Mouse (Mus musculus) frontal cortex, adult (tissue): Measurements from ENCODE around the gene Clip4.

ENCODE experiments used
- ATAC-seq: cut with Nextera tagmentation; 2 replicates; pipeline ENCODE4 v1.9.2; 2017; ENCODE audit warnings: mild to moderate bottlenecking, moderate library complexity, mixed read lengths; ENCODE audit not compliant: low TSS enrichment

Clip4 gene

DNA sequence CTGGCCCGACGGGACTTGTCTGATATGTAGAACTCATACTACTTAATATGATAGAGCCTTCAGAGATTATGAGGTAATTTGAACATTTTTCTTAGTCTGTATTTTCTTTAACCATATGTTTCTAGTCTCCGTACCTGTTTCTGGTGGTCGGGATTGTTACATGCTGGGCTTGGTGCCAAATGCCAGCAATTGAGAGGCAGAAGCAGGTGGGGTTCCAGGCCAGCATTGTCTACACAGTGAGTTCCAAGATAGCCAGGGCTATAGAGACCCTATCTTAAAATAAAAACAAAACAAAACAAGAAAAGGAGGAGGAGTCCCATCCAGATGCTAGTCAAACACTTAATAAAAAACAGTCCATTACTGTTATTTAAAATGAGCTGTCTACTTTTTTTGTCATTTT lies 23.3 kb downstream of the Clip4 start:
- ATAC-seq = no peak

- ATAC-seq = no peak
Measured at GRCm38 (mm10) chr17:71795521-71796205, 27.4 kb downstream of the Clip4 start.

DNA sequence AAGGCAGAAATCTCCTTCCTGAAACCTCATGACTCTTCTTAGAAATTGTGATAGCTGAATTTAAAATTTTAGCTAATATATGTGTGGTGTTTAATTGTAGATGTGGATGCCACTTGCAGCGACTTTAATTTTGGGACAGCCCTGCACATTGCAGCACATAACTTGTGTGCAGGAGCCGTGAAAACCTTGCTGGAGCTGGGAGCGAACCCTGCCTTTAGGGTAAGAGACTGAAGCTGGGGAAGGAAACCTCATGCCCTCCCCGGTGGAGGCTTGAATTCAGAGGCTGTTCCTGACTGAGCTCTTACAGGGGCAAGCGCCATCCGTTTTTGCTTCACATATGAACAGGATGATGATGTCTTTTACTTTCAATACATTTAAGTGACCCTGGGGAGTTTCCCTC lies 35.2 kb downstream of the Clip4 start:
- ATAC-seq = no peak

DNA sequence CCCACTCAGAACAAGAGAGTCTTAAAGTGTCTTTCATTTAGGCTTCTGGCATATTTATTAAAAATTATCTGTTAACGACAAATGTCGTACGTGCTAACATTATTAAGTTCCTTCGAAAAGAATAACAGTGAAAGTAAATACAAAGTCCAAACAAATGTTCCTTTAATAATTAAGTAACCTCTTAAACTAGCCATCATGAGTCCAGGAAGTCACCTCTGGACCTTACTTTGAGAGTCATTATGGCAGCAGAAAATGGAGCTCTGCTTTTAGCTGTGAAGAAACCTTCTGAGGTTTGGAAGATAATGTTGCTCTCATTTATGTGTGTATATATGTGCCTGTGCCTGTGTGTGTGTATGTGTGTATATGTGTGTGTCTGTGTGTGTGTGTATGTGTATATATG lies 35.6 kb downstream of the Clip4 start:
- no peak for ATAC-seq

GRCm38 (mm10) chr17:71811070-71811469 lies 42.8 kb downstream of the Clip4 start:
- ATAC-seq = no peak

DNA sequence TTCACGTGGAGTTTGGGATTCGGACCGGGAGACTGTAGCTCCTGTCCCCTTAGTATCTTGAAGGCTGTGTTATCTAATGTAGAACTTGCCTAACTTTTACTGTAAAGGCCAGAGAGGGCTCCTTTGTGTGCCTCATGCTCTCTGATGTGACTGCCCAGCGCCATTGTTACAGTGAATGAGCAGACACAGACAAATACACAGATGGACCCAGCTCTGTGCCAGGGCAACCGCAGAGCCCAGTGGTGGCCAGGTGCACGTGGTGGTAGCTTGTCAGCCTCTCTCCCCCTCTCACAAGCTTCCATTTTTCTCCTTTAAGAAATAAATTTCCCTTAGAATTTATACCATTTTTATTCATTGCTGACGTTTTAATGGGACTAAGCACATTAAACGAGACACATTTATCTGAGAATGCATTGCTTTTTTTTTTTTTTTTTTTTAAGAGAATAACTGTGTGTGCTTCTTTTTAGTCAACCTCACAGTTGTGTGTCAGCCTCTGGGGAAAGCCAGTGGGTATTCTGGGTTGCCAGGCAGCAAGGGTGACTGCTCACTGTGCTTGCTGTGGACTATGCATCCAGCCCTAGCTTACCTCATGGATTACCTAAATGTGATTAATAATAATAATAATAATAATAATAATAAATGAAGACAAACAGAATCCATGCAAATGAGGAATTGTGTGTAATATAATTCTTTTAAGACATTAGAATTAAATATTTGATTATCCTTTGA lies 48.0 kb downstream of the Clip4 start:
- no peak for ATAC-seq

GRCm38 (mm10) chr17:71823622-71824306 lies 55.5 kb downstream of the Clip4 start:
- ATAC-seq = no peak

DNA sequence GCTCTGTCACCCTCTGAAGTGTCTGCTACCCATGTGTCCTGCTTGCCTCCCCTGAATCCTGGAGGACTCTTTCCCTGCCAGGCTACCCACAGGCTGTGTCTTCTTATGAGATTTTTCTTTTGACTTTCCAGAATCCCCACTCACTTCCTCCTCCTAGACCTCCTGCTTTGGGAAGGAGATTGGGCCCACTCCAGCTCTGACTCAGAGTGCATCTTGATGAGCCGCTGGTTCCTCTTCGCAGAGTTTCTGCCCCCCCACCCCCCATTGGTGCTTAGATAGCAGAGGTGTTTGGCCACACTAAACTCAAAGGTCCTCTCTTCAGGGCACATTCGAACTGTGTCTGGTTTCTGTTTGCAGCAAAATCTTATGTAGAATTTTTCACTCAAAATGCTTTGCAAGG lies 58.3 kb downstream of the Clip4 start:
- ATAC-seq = peak; percentile 89

GRCm38 (mm10) chr17:71827627-71828026 lies 59.4 kb downstream of the Clip4 start:
- no peak for ATAC-seq

- ATAC-seq = no peak
Measured at GRCm38 (mm10) chr17:71828647-71829414, 60.6 kb downstream of the Clip4 start.

- ATAC-seq = no peak
Measured at GRCm38 (mm10) chr17:71831960-71832359, 63.7 kb downstream of the Clip4 start.

DNA sequence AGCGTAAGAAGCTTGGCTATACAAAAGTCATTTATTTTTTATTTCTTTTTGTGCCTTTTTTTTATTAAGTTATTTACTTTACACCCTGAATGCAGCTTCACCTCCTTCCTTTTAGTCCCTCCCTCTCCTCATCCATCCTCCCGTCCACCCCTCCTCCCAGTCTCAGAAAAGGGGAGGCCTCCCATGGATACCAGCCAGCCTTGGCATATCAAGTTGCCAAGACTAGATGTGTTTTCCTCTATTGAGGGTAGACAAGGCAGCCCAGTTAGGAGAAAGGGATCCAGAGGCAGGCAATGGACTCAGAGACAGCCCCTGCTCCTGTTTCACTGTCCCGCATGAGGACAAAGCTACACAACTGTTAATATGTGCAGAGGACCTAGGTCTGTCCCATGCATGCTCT lies 93.9 kb downstream of the Clip4 start:
- no peak for ATAC-seq

DNA sequence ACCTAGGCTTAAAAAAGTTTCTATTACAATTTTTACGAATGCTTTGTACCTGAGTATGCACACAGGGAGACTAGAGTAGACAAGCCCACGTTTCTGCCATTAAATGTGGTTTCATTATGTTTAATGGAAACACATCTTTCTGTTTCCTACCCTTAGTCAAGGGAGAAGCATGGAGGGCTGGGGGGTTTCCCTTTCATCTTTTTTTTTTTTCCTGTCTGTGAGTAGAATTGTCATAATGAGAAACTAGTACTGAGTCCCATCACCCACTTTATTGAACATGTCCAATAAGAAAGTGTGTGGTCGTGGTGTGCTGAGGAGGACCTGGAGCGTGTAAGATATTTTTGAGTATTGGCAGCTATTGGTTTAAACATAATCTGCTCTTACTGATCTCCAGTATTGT lies 94.6 kb downstream of the Clip4 start:
- ATAC-seq = no peak

GRCm38 (mm10) chr17:71864039-71864438 lies 95.8 kb downstream of the Clip4 start:
- no peak for ATAC-seq

DNA sequence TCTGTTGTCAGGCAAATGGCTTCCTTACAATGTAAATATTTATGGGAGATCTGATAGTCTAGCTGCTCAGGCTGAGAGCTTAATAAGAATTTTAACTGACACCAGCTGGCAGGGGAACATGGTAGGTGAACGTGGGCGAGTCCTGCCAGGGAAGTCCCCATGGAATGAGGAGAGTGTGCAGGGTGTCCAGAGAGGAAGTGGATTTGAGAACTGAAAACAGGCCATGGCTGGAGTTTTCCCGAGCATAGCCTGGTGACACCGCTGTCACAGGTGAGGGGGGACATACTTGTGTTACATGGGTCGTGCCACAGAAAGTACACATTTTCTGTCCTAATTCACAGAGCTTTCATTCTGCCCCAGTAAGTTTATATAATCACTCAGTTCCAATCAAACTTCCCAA lies 97.2 kb downstream of the Clip4 start:
- ATAC-seq = no peak

- ATAC-seq = no peak
Measured at GRCm38 (mm10) chr17:71867892-71868291, 99.6 kb downstream of the Clip4 start.

- peak; percentile 38 for ATAC-seq
Measured at GRCm38 (mm10) chr17:71868828-71869227, 100.6 kb downstream of the Clip4 start.

GRCm38 (mm10) chr17:71869372-71870231 lies 101.3 kb downstream of the Clip4 start:
- ATAC-seq = peak; percentile 85

DNA sequence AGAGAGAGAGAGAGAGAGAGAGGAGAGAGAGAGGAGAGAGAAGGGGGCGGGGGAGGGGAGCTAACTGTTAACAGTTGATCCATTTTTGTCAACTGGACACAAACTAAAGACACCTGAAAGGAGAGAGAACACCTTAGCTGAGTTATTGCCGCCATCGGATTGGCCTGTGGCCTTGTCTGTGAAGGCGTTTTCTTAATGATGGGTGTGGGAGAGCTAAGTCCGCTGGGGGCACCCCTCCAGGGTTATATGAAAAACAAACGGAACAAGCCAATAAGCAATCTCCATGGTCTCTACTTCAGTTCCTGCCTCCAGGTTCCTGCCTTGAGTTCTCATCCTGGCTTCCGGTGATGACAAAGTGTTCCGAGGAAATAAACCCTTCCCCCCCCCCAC lies 102.0 kb downstream of the Clip4 start:
- no peak for ATAC-seq

DNA sequence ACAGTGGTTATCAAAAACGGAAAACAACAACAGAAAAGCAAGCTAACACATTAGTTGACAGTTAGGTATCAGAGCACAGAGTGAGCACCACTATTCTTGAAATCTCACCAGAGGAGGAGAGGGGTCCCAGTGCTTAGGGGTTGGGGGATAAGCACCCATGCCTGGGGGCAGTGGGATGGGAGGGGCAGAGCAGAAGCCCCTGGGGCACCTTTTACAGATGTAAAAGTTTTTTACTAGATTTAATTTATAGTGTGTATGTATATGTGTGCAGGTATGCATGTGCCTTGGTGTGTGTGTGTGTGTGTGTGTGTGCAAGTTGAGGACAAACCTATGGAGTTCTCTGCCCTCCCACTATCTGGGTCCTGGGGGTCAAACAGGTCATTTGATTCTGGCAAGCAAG lies 102.4 kb downstream of the Clip4 start:
- no peak for ATAC-seq

GRCm38 (mm10) chr17:71871981-71872380 lies 103.7 kb downstream of the Clip4 start:
- ATAC-seq = no peak
